Mouse (Mus musculus) olfactory bulb, adult 2 months (tissue): ENCODE data around the gene Eif4a1.

Experiments used
- CTCF ChIP-seq: fragments of 200-500 bp; IDR thresholded peaks from 2 replicates; pipeline ENCODE4 v1.5.1; 2012; ENCODE audit warnings: low read depth, mild to moderate bottlenecking, low read length, moderate library complexity; ENCODE audit not compliant: insufficient read depth
- POLR2A ChIP-seq: fragments of 200-500 bp; IDR thresholded peaks from 2 replicates; pipeline ENCODE4 v1.6.1; 2012; ENCODE audit warnings: mild to moderate bottlenecking, low read depth, low read length, moderate library complexity; ENCODE audit not compliant: insufficient read depth

DNA sequence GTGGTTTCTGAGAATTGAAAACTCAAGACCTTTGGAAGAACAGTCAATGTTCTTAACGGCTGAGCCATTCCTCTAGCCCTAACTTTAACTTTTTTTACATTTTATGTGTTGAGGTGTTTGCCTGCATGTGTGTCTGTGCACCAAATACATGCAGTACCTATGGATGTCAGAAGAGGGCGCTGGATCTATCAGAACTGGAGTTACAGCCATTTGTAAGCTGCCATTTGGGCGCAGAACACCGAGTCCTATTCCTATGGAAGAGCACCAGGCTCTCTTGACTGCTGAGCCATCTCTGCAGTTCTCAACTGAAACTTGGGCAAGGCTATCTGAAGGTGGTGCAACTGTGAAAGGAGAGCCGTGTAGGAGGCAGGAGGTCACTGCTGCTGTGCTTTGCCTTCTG is 26.4 kb upstream of the Eif4a1 start:
- TF ChIP-seq CTCF (no peak), POLR2A (no peak)
